Mouse (Mus musculus): ENCODE results near the gene Nrd1. TPM values are rescaled to one million over a fixed set of nuclear protein-coding genes. Genes with fewer than 3 reads are reported as not detected.

The Nrd1 gene
- polyA plus RNA-seq, 1 experiment from 2014 or later = 61.3 TPM

GRCm38 (mm10) chr4:109064941-109065340 lies 64.5 kb downstream of the Nrd1 start:
- WGBS = 95% methylated on average over 6 of the region's 6 CpGs
- no peak for ATAC-seq (ENCODE audit: insufficient read depth, low FRiP score, low TSS enrichment)
- H3K27me3 ChIP-seq (ENCODE audit: control insufficient read depth, insufficient read depth, low read length) = no peaks in the 10 kb centered on the region
- no peak overlapping the region for H3K9ac ChIP-seq (ENCODE audit: low read length)
- no peak overlapping the region for H3K4me2 ChIP-seq (ENCODE audit: low read depth)
- DNase-seq (ENCODE audit: low spot score) = no peak
- no peak overlapping the region for H3K4me3 ChIP-seq (ENCODE audit: low read depth, low read length)
- H3K36me3 ChIP-seq (ENCODE audit: control insufficient read depth, insufficient read depth, low read length) = peaks cover 14% of the 10 kb centered on the region
- no peaks in the 10 kb centered on the region for H3K9me3 ChIP-seq (ENCODE audit: control insufficient read depth, low read length)
- no peaks in the 10 kb centered on the region for H3K4me1 ChIP-seq (ENCODE audit: control insufficient read depth, insufficient read depth, low read length)
- H3K27ac ChIP-seq (ENCODE audit: low read depth, low read length) = no peak overlapping the region

- no peak for DNase-seq (ENCODE audit: low spot score)
- ATAC-seq (ENCODE audit: insufficient read depth, low FRiP score, low TSS enrichment) = no peak
Measured at GRCm38 (mm10) chr4:109065714-109066113, 65.3 kb downstream of the Nrd1 start.

GRCm38 (mm10) chr4:109072891-109073290 lies 72.4 kb downstream of the Nrd1 start:
- 96% methylated on average over 6 of the region's 6 CpGs for WGBS
- Histone ChIP-seq H3K4me1 (ENCODE audit: control insufficient read depth, insufficient read depth, low read length) (no peaks in the 10 kb centered on the region), H3K27me3 (ENCODE audit: control insufficient read depth, insufficient read depth, low read length) (no peaks in the 10 kb centered on the region), H3K9ac (ENCODE audit: low read length) (no peak overlapping the region), H3K27ac (ENCODE audit: low read depth, low read length) (no peak overlapping the region), H3K4me3 (ENCODE audit: low read depth, low read length) (no peak overlapping the region), H3K9me3 (ENCODE audit: control insufficient read depth, low read length) (no peaks in the 10 kb centered on the region), H3K4me2 (ENCODE audit: low read depth) (no peak overlapping the region), H3K36me3 (ENCODE audit: control insufficient read depth, insufficient read depth, low read length) (peaks cover 2% of the 10 kb centered on the region; the same call in 1 of the 2 replicates)
- DNase-seq (ENCODE audit: low spot score) = no peak
- ATAC-seq (ENCODE audit: insufficient read depth, low FRiP score, low TSS enrichment) = no peak

More at GRCm38 (mm10) chr4:109065714-109066113, 65.3 kb downstream of the Nrd1 start:
- WGBS = 93% methylated on average over 5 of the region's 5 CpGs
- H3K4me1 ChIP-seq (ENCODE audit: control insufficient read depth, insufficient read depth, low read length) = no peaks in the 10 kb centered on the region
- H3K4me2 ChIP-seq (ENCODE audit: low read depth) = no peak overlapping the region
- no peaks in the 10 kb centered on the region for H3K9me3 ChIP-seq (ENCODE audit: control insufficient read depth, low read length)
- peaks cover 7% of the 10 kb centered on the region for H3K36me3 ChIP-seq (ENCODE audit: control insufficient read depth, insufficient read depth, low read length)
- no peak overlapping the region for H3K27ac ChIP-seq (ENCODE audit: low read depth, low read length)
- no peaks in the 10 kb centered on the region for H3K27me3 ChIP-seq (ENCODE audit: control insufficient read depth, insufficient read depth, low read length)
- no peak overlapping the region for H3K4me3 ChIP-seq (ENCODE audit: low read depth, low read length)
- no peak overlapping the region for H3K9ac ChIP-seq (ENCODE audit: low read length)

DNA sequence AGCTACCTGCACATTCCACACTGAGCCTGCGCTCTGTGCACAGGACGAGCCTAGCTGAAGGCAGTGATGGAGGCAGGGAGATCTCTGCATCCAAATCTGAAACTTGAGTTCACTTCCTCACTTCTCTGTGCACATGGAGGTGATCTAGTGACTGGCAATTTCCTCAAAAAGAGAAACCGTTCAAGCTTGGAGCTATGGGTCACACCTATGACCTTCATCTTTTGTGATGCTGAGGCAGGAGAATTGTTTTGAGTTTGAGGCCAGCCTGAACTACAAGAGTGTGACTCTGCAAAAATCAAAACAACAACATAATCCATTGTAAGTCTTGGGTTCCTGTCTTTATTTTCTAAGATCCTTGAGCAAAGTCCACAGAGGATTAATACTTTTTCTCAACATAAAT lies 72.8 kb downstream of the Nrd1 start:
- H3K4me3 ChIP-seq (ENCODE audit: low read depth, low read length) = no peak overlapping the region
- H3K27me3 ChIP-seq (ENCODE audit: control insufficient read depth, insufficient read depth, low read length) = no peaks in the 10 kb centered on the region
- peaks cover 2% of the 10 kb centered on the region; the same call in 1 of the 2 replicates for H3K36me3 ChIP-seq (ENCODE audit: control insufficient read depth, insufficient read depth, low read length)
- no peak overlapping the region for H3K4me2 ChIP-seq (ENCODE audit: low read depth)
- no peak overlapping the region for H3K9ac ChIP-seq (ENCODE audit: low read length)
- H3K9me3 ChIP-seq (ENCODE audit: control insufficient read depth, low read length) = no peaks in the 10 kb centered on the region
- H3K27ac ChIP-seq (ENCODE audit: low read depth, low read length) = no peak overlapping the region
- no peaks in the 10 kb centered on the region for H3K4me1 ChIP-seq (ENCODE audit: control insufficient read depth, insufficient read depth, low read length)
- ATAC-seq (ENCODE audit: insufficient read depth, low FRiP score, low TSS enrichment) = no peak
- DNase-seq (ENCODE audit: low spot score) = no peak
- 91% methylated on average over 3 of the region's 3 CpGs for WGBS

GRCm38 (mm10) chr4:109078941-109079340 lies 78.5 kb downstream of the Nrd1 start:
- Histone ChIP-seq H3K9ac (ENCODE audit: low read length) (no peak overlapping the region), H3K4me1 (ENCODE audit: control insufficient read depth, insufficient read depth, low read length) (no peaks in the 10 kb centered on the region), H3K4me2 (ENCODE audit: low read depth) (no peak overlapping the region), H3K27ac (ENCODE audit: low read depth, low read length) (no peak overlapping the region), H3K9me3 (ENCODE audit: control insufficient read depth, low read length) (no peaks in the 10 kb centered on the region), H3K36me3 (ENCODE audit: control insufficient read depth, insufficient read depth, low read length) (no peaks in the 10 kb centered on the region), H3K27me3 (ENCODE audit: control insufficient read depth, insufficient read depth, low read length) (no peaks in the 10 kb centered on the region), H3K4me3 (ENCODE audit: low read depth, low read length) (no peak overlapping the region)
- ATAC-seq (ENCODE audit: insufficient read depth, low FRiP score, low TSS enrichment) (no peak), DNase-seq (ENCODE audit: low spot score) (no peak)
- 94% methylated on average over 7 of the region's 7 CpGs for WGBS

- H3K4me3 ChIP-seq (ENCODE audit: low read depth, low read length) = no peak overlapping the region
- DNase-seq (ENCODE audit: low spot score) (no peak), ATAC-seq (ENCODE audit: insufficient read depth, low FRiP score, low TSS enrichment) (no peak)
- H3K36me3 ChIP-seq (ENCODE audit: control insufficient read depth, insufficient read depth, low read length) = no peaks in the 10 kb centered on the region
- no peaks in the 10 kb centered on the region for H3K27me3 ChIP-seq (ENCODE audit: control insufficient read depth, insufficient read depth, low read length)
- H3K27ac ChIP-seq (ENCODE audit: low read depth, low read length) = no peak overlapping the region
- H3K9ac ChIP-seq (ENCODE audit: low read length) = no peak overlapping the region
- H3K9me3 ChIP-seq (ENCODE audit: control insufficient read depth, low read length) = no peaks in the 10 kb centered on the region
- WGBS = 75% methylated on average over 3 of the region's 3 CpGs
- H3K4me1 ChIP-seq (ENCODE audit: control insufficient read depth, insufficient read depth, low read length) = no peaks in the 10 kb centered on the region
- no peak overlapping the region for H3K4me2 ChIP-seq (ENCODE audit: low read depth)
Measured at GRCm38 (mm10) chr4:109079676-109080075, 79.2 kb downstream of the Nrd1 start.

GRCm38 (mm10) chr4:109080118-109080517 lies 79.7 kb downstream of the Nrd1 start:
- Histone ChIP-seq H3K9me3 (ENCODE audit: control insufficient read depth, low read length) (no peaks in the 10 kb centered on the region), H3K36me3 (ENCODE audit: control insufficient read depth, insufficient read depth, low read length) (no peaks in the 10 kb centered on the region), H3K4me2 (ENCODE audit: low read depth) (no peak overlapping the region), H3K4me3 (ENCODE audit: low read depth, low read length) (no peak overlapping the region), H3K27me3 (ENCODE audit: control insufficient read depth, insufficient read depth, low read length) (no peaks in the 10 kb centered on the region), H3K27ac (ENCODE audit: low read depth, low read length) (no peak overlapping the region), H3K4me1 (ENCODE audit: control insufficient read depth, insufficient read depth, low read length) (no peaks in the 10 kb centered on the region), H3K9ac (ENCODE audit: low read length) (no peak overlapping the region)
- DNase-seq (ENCODE audit: low spot score) (no peak), ATAC-seq (ENCODE audit: insufficient read depth, low FRiP score, low TSS enrichment) (no peak)
- 61% methylated on average over 5 of the region's 5 CpGs for WGBS

- no peaks in the 10 kb centered on the region for H3K36me3 ChIP-seq (ENCODE audit: control insufficient read depth, insufficient read depth, low read length)
- H3K9me3 ChIP-seq (ENCODE audit: control insufficient read depth, low read length) = no peaks in the 10 kb centered on the region
- no peaks in the 10 kb centered on the region for H3K4me1 ChIP-seq (ENCODE audit: control insufficient read depth, insufficient read depth, low read length)
- H3K9ac ChIP-seq (ENCODE audit: low read length) = no peak overlapping the region
- no peak overlapping the region for H3K27ac ChIP-seq (ENCODE audit: low read depth, low read length)
- no peaks in the 10 kb centered on the region for H3K27me3 ChIP-seq (ENCODE audit: control insufficient read depth, insufficient read depth, low read length)
- 90% methylated on average over 5 of the region's 5 CpGs for WGBS
- H3K4me3 ChIP-seq (ENCODE audit: low read depth, low read length) = no peak overlapping the region
- ATAC-seq (ENCODE audit: insufficient read depth, low FRiP score, low TSS enrichment) = no peak
- no peak for DNase-seq (ENCODE audit: low spot score)
- no peak overlapping the region for H3K4me2 ChIP-seq (ENCODE audit: low read depth)
Measured at GRCm38 (mm10) chr4:109089171-109089570, 88.7 kb downstream of the Nrd1 start.

- no peak overlapping the region for H3K27ac ChIP-seq (ENCODE audit: low read depth, low read length)
- no peaks in the 10 kb centered on the region for H3K9me3 ChIP-seq (ENCODE audit: control insufficient read depth, low read length)
- WGBS = 92% methylated on average over 6 of the region's 6 CpGs
- no peak overlapping the region for H3K9ac ChIP-seq (ENCODE audit: low read length)
- H3K4me2 ChIP-seq (ENCODE audit: low read depth) = no peak overlapping the region
- H3K27me3 ChIP-seq (ENCODE audit: control insufficient read depth, insufficient read depth, low read length) = no peaks in the 10 kb centered on the region
- no peak overlapping the region for H3K4me3 ChIP-seq (ENCODE audit: low read depth, low read length)
- no peaks in the 10 kb centered on the region for H3K36me3 ChIP-seq (ENCODE audit: control insufficient read depth, insufficient read depth, low read length)
- ATAC-seq (ENCODE audit: insufficient read depth, low FRiP score, low TSS enrichment) (no peak), DNase-seq (ENCODE audit: low spot score) (no peak)
- no peaks in the 10 kb centered on the region for H3K4me1 ChIP-seq (ENCODE audit: control insufficient read depth, insufficient read depth, low read length)
Measured at GRCm38 (mm10) chr4:109089999-109090398, 89.5 kb downstream of the Nrd1 start.
